Mouse (Mus musculus) adrenal gland (tissue): ENCODE results near the gene Rfc2.
"Not testable (repeated sequence)": the region's sequence is repeated elsewhere in the genome, so short reads cannot be mapped to it uniquely, and the experiment has no call there.

Experiments
- intact Hi-C: fragments of 180-260 bp; cut with DNase I; formaldehyde crosslinking; loops from one replicate; pipeline ENCODE4 v1.15.1; 2025
- microRNA-seq, 2 experiments: library from miRNA; unstranded; fragments of <30 nt; microRNA quantifications; one replicate each; pipeline ENCODE4; 2019

Gene Rfc2

DNA sequence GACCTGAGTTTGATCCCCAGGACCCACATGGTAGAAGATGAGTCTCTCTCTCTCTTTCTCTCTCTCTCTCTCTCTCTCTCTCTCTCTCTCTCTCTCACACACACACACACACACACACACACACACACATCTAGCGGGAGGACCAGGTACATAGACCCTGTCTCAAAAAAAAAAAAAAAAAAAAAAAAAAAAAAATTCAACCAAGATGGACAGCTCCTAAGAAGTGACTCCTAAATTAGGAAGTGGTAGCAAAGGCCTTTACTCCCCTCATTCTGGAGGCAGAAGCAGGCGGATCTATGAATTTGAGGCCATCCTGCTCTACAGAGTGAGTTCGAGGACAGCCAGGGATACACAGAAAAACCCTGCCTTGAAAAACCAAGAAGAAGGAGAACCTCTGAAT is 59.2 kb downstream of the Rfc2 start:
- intact Hi-C loops: loop anchor here (5.0 kb wide), 1 partner anchor 47 kb away; the partner anchor contains the start of gene Limk1

DNA sequence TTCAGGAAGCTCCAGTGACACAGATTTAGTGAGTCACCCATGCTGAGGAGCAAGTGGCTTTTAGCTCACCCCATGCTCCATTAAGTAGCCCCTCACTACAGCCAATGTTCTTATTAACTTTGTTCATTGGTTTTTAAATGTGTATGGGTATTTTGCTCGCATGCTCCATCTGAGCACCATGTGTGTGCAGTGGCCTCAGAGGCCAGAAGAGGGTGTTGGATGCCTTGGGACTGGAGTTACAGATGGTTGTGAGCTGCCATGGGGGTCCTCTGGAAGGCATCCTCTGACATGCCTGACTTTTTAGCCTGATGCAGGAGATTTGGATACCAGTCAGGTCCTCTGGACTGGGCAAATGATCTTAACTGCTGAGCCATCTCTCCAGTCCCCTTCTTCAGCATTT is 63.0 kb downstream of the Rfc2 start:
- intact Hi-C loops: loop anchor here (5.0 kb wide), 1 partner anchor 43 kb away; the partner anchor contains the start of gene Limk1

DNA sequence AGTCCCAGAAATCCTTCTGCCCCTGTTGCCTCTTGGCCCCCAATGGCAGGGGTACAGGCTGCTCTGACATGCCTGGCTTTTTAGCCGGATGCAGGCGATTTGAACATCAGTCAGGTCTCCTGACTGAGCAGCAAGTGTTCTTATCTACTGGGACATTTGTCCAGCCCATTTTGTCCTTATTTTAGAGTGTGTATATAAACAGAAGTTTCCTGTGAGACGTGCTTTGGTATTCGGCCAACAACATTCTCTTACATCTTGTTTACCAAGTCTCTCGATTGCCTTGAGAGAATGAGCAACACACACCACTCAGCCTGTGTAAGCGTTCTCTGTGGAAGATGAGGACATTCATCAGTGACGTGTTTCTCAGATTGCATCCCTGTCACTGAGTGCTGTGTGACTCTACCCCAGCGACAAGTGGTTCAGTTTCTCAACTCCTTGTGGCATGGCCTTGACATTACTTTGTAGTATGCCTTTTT is 63.5 kb downstream of the Rfc2 start:
- intact Hi-C loops: loop anchor here (5.0 kb wide), 1 partner anchor 43 kb away; the partner anchor contains the start of gene Limk1

DNA sequence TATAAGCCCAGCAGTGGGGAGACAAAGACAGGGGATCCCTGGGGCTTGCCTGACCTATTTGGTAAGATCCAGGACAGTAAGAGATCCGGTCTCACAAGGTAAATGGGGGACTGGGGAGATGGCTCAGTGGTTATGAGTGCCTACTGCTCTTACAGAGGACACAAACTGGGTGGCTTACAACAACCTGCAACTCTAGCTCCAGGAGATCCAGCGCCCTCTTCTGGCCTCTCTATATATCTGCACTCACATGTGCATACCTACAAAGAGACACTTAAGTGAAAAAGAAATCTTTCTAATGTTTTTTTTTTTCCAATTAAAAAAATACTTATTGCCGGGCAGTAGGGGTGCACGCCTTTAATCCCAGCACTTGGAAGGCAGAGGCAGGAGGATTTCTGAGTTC is 65.3 kb downstream of the Rfc2 start:
- intact Hi-C loops: no loop called here

DNA sequence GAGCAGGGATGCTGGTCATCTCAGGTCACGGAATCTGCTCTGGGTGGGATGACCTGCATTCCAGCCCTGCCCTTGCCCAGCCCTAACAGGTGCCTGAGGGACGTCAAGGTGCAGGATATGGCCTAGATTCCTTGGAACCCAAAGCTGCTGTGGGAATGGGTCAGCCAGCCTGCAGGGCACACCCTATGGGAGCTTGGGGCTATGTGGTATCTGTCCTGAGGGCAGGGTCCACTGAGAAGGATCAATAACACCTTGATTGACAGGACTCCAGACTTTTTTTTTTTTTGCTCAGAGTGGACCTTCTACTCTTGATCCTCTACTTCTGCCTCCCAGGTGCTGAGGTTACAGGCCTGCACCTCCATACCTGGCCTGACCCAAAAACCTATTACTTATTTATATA is 66.2 kb downstream of the Rfc2 start:
- intact Hi-C loops: no loop called here

DNA sequence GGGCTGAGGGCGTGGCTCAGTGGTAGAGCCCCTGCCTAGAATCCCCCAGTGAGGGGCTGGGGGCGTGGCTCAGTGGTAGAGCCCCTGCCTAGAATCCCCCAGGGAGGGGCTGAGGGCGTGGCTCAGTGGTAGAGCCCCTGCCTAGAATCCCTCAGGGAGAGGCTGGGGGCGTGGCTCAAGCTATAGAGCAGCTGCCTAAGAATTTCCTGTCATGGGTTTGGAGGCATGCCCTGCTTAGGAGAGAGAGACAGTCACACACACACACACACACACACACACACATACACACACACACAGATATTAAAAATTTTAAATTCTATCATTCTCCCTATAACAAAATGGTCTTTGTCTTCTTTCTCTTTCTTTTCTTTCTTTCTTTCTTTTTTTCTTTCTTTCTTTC is 67.8 kb downstream of the Rfc2 start:
- intact Hi-C loops: not testable (repeated sequence)

DNA sequence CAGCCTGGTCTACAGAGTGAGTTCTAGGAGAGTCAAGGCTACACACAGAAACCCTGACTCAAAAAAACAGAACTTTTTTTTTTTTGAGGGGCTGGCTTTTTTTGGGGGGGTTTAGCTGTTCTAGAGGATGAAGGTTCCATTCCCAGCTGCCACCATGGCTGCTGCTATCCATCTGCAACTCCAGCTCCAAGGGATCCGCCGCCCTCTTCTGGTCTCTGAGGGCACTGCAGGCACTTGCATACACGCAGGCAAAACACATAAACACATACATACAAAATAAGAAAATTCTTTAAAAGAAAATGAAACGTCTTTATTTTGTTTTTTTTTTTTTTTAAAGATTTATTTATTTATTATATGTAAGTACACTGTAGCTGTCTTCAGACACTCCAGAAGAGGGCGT is 69.8 kb downstream of the Rfc2 start:
- intact Hi-C loops: no loop called here

Small RNA genes within 50 kb of the gene (microRNA-seq; reads per million reads assigned to microRNA genes)
- 0 reads per million in 2 experiments for gene Mir7228
